Mouse (Mus musculus) bone marrow, adult 2 months (tissue): ENCODE results near the gene Grifin. TPM values are rescaled to one million over a fixed set of nuclear protein-coding genes. Genes with fewer than 3 reads are reported as not detected.

Source experiments
- H3K27ac ChIP-seq: fragments of 200-500 bp; 2 replicates; pipeline ENCODE4 v1.5.1; 2012; ENCODE audit warnings: low read depth, mild to moderate bottlenecking, control low read depth, inconsistent platforms, low read length; ENCODE audit not compliant: control insufficient read depth, poor library complexity, insufficient read depth
- H3K4me1 ChIP-seq: fragments of 200-500 bp; 2 replicates; pipeline ENCODE4 v1.6.1; 2011; ENCODE audit warnings: low read length; ENCODE audit not compliant: control insufficient read depth, insufficient read depth
- H3K4me3 ChIP-seq: fragments of 200-500 bp; replicated peaks from 2 replicates; pipeline ENCODE3; 2011; ENCODE audit warnings: mild to moderate bottlenecking, low read depth, low read length, control low read depth; ENCODE audit not compliant: control insufficient read depth
- CTCF ChIP-seq: fragments of 200-500 bp; IDR thresholded peaks from 2 replicates; pipeline ENCODE4 v1.5.1; 2011; ENCODE audit warnings: low read length, control low read depth; ENCODE audit not compliant: control insufficient read depth, insufficient read depth
- POLR2A ChIP-seq: fragments of 200-500 bp; IDR thresholded peaks from 2 replicates; pipeline ENCODE4 v1.6.1; 2011; ENCODE audit warnings: low read depth, mild to moderate bottlenecking, control low read depth, low read length, borderline replicate concordance; ENCODE audit not compliant: control insufficient read depth
- WGBS: fragments of 180-500 bp; shearing (Covaris S2); methylation state at CpG from one replicate; pipeline ENCODE4 v1.1.7; 2018; 5-methylcytosine and 5-hydroxymethylcytosine counted together
- polyA plus RNA-seq: library from polyadenylated mRNA; stranded (reverse); fragments of >200 nt; gene quantifications from 2 replicates; pipeline ENCODE4 v1.2.4, GENCODE M21; 2011; ENCODE audit warnings: low replicate concordance; ENCODE audit not compliant: missing spikeins, insufficient read depth, insufficient read length

The Grifin gene
- polyA plus RNA-seq, 1 experiment, result not detected

GRCm38 (mm10) chr5:140521196-140521595, 43.7 kb downstream of the Grifin start:
- 57% methylated on average over 1 of the region's 1 CpGs for WGBS
- no peak overlapping the region for H3K4me3 ChIP-seq
- TF ChIP-seq POLR2A, result no peak
- TF ChIP-seq CTCF, result no peak

GRCm38 (mm10) chr5:140517921-140518230, 47.0 kb downstream of the Grifin start:
- H3K4me1 ChIP-seq, result peaks cover 15% of the 10 kb centered on the region

More at GRCm38 (mm10) chr5:140521196-140521595, 43.7 kb downstream of the Grifin start:
- peaks cover 1% of the 10 kb centered on the region; the same call in 1 of the 2 replicates for H3K4me1 ChIP-seq
- H3K27ac ChIP-seq, result no peak overlapping the region

GRCm38 (mm10) chr5:140517159-140517920, 47.5 kb downstream of the Grifin start:
- peaks cover 17% of the 10 kb centered on the region for H3K4me1 ChIP-seq
- no peak overlapping the region for H3K4me3 ChIP-seq
- peak overlapping the region; percentile 39 for H3K27ac ChIP-seq
- 73% methylated on average over 21 of the region's 21 CpGs for WGBS
- no peak for TF ChIP-seq POLR2A
- no peak for TF ChIP-seq CTCF

More at GRCm38 (mm10) chr5:140517921-140518230, 47.0 kb downstream of the Grifin start:
- TF ChIP-seq CTCF (no peak), POLR2A (no peak)
- Histone ChIP-seq H3K4me3 (no peak overlapping the region), H3K27ac (no peak overlapping the region; the same call in 1 of the 2 replicates)
- WGBS, result 36% methylated on average over 4 of the region's 4 CpGs

GRCm38 (mm10) chr5:140514799-140515486, 49.9 kb downstream of the Grifin start:
- Histone ChIP-seq H3K4me1 (peaks cover 22% of the 10 kb centered on the region), H3K27ac (0 out of 2 replicates have a peak overlapping the region, but pooled peaks have one; percentile 11), H3K4me3 (no peak overlapping the region)
- TF ChIP-seq POLR2A, result no peak
- TF ChIP-seq CTCF, result no peak
- whole genome bisulfite sequencing, result 25% methylated on average over 7 of the region's 7 CpGs

GRCm38 (mm10) chr5:140513921-140514320, 51.0 kb downstream of the Grifin start:
- H3K27ac ChIP-seq, result peak overlapping the region; percentile 40
- H3K4me1 ChIP-seq, result peaks cover 22% of the 10 kb centered on the region
- no peak for TF ChIP-seq POLR2A
- TF ChIP-seq CTCF, result no peak
- 45% methylated on average over 8 of the region's 8 CpGs for WGBS
- no peak overlapping the region for H3K4me3 ChIP-seq

Other genes starting within 250 kb of the Grifin start
- gene Mad1l1, start 243.5 kb downstream of the Grifin start, polyA plus RNA-seq, result 19.0 and 24.7 TPM in 2 replicates
- gene Nudt1, start 243.4 kb downstream of the Grifin start, polyA plus RNA-seq, result 29.0 and 30.0 TPM in 2 replicates
- 2.9 and 4.6 TPM in 2 replicates for gene Mrm2, start 233.2 kb downstream of the Grifin start, polyA plus RNA-seq
- 18.1 and 26.3 TPM in 2 replicates for gene Snx8, start 175.8 kb downstream of the Grifin start, polyA plus RNA-seq
- 69.8 and 90.3 TPM in 2 replicates for gene Eif3b, start 145.7 kb downstream of the Grifin start, polyA plus RNA-seq
- not detected in 2 replicates for gene Gm4869, start 119.4 kb downstream of the Grifin start, polyA plus RNA-seq
- 13.2 and 25.2 TPM in 2 replicates for gene Chst12, start 59.5 kb downstream of the Grifin start, polyA plus RNA-seq
- gene Lfng, start 42.2 kb upstream of the Grifin start, polyA plus RNA-seq, result 25.9 and 26.5 TPM in 2 replicates
- 20.1 and 34.8 TPM in 2 replicates for gene Ttyh3, start 84.0 kb upstream of the Grifin start, polyA plus RNA-seq
- gene Iqce, start 137.3 kb upstream of the Grifin start, polyA plus RNA-seq, result 3.6 and 11.0 TPM in 2 replicates
- gene Brat1, start 139.9 kb upstream of the Grifin start, polyA plus RNA-seq, result 4.6 and 8.5 TPM in 2 replicates
- gene Amz1, start 159.1 kb upstream of the Grifin start, polyA plus RNA-seq, result 2.7 and 3.5 TPM in 2 replicates